Mouse (Mus musculus): ENCODE measurements around the gene Arl8a.

Gene Arl8a

GRCm38 (mm10) chr1:135199014-135199819 lies 52.6 kb downstream of the Arl8a start:
- no peak for DNase-seq (ENCODE audit: low spot score in 2 of 2)

GRCm38 (mm10) chr1:135200400-135200799 lies 53.8 kb downstream of the Arl8a start:
- no peak for DNase-seq (ENCODE audit: low spot score in 2 of 2)

- no peak for DNase-seq (ENCODE audit: low spot score in 2 of 2)
Observed at GRCm38 (mm10) chr1:135204196-135205126, 57.8 kb downstream of the Arl8a start.

GRCm38 (mm10) chr1:135205257-135205656 lies 58.6 kb downstream of the Arl8a start:
- DNase-seq (ENCODE audit: low spot score in 2 of 2) = no peak

Measured in cerebellum, postnatal 4 days (tissue).